Mouse (Mus musculus): ENCODE data around the gene Cdhr5. TPM values are rescaled to one million over a fixed set of nuclear protein-coding genes. Genes with fewer than 3 reads are reported as not detected.

Cdhr5 gene
- 1.5 TPM for polyA plus RNA-seq (2014; fragmentation: Illumina TruSeq; extraction: RNeasy Lipid Tissue Mini Kit (QIAGEN cat#74804); ENCODE audit: low read depth, low replicate concordance)

GRCm38 (mm10) chr7:141276546-141276945, at the start of gene Cdhr5:
TSS of gene Cdhr5 (minus strand) at chr7:141276786.

DNA sequence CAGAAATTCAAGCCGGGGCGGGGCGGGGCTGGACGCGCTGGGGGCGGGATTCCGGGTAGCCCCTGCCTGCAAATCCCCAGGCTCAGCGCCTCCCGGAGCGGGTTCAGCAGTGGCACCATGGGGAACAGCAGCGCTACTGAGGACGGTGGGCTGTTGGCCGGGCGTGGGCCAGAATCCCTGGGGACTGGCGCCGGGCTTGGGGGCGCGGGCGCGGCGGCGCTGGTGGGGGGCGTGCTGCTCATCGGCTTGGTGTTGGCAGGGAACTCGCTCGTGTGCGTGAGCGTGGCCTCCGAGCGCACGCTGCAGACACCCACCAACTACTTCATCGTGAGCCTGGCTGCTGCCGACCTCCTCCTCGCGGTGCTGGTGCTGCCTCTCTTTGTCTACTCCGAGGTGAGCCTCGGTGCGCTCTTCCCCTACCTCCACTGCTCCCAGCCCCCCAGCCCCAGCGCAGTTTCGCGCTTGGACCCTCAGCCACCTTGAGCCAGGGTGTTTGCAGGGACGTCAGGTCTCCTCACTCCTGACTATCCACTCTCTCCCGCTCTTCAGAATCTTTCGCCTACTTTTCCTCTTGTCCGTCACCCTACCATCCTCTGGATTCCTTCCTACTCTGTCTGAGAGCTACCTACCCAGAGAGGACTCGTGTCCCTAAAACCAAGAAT, 15.5 kb upstream of the Cdhr5 start, which contains the start of gene Drd4:
Drd4 (plus strand) TSS at position 86 of the 662 bp plus-strand sequence.

GRCm38 (mm10) chr7:141278766-141279590, 2.4 kb upstream of the Cdhr5 start, which contains the start of gene Sct:
TSS of gene Sct (minus strand) at chr7:141279133.

DNA sequence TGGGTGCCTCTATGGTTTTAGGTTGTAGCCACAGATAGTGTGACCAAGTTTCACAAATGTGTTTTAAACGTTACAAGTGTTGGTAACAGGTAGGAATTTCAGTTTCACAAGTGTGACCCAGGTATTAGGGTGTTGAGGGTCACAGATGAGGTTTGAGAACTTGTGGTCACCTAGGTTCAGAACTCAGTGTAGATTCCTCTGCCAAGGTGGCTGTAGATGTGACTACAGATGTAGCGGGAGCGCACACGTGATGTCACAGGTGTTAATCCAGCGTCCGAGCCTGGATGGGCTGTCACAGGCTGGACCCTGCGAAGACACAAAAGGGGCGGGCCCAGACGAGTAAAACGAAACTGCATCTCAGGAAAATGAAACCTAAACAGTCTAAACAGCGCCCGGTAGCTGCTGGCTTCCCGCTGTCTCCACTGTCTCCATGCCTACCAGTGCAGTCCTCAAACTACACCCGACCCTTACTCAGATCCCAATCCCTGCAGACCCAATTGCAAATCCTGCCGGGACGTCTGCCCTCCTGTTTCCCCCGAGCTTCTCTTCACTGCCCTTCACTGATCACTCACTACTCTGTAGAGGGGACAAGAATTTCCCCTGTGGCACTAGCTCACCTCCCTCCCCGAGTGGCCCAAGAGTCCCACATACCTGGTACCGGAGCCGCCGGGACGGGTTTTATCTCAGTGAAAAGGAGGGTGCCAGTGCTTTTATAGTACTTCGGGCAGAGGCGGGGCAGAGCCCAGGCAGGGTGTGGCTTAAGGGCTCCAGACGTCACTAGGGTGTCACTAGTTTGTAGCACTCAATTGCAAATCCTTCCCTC, 10.6 kb downstream of the Cdhr5 start, which contains the start of gene Irf7:
Irf7 (minus strand) TSS at position 743 of the 823 bp plus-strand sequence.

DNA sequence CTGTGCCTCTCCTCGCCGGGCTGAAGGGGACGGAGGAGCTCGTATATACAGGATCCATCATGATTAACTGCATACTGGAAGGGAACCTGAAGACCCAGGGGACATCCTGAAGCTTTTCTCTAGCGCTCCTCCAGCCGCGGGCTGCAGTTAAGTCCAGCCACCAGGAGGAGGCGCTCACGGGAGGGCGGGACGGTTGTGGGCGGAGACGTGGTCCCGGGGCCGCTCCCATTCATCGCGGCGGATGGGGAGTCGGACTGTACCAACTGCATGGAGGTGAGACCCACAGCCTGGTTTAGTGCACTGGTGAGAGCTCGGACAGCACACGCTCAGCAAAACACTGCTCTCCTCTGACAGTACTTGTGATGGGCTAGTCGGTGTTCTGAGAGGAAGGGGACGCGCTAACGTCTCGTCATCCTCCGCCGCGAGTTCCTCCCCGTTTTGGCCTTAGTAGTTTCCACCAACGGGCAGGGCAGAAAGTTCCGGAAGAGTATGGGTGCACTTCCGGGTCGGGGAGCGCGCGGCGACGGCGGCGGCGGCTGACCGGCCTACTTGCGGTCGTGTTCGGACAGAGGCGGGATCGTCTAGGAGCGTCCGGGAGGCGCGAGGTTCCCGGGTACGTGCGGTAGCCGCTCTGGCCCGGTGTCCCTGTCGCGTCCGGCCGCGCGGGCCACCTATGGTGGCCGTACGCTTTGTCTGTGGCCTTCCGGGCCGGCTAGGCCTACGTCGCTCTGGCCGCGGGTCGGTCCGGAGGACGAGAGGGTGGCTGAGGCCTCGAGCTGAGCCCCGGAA, 48.1 kb downstream of the Cdhr5 start, which contains the start of gene Phrf1:
Phrf1 (plus strand) TSS at position 506 of the 789 bp plus-strand sequence.

Other genes starting within 250 kb of the Cdhr5 start
- not detected for gene Gm17387, start 247.7 kb downstream of the Cdhr5 start, polyA plus RNA-seq (2014; fragmentation: Illumina TruSeq; extraction: RNeasy Lipid Tissue Mini Kit (QIAGEN cat#74804); ENCODE audit: low read depth, low replicate concordance)
- 1.2 TPM for gene B4galnt4, start 215.7 kb downstream of the Cdhr5 start, polyA plus RNA-seq (2014; fragmentation: Illumina TruSeq; extraction: RNeasy Lipid Tissue Mini Kit (QIAGEN cat#74804); ENCODE audit: low read depth, low replicate concordance)
- not detected for gene Pkp3, start 198.6 kb downstream of the Cdhr5 start, polyA plus RNA-seq (2014; fragmentation: Illumina TruSeq; extraction: RNeasy Lipid Tissue Mini Kit (QIAGEN cat#74804); ENCODE audit: low read depth, low replicate concordance)
- not detected for gene Sigirr, start 176.2 kb downstream of the Cdhr5 start, polyA plus RNA-seq (2014; fragmentation: Illumina TruSeq; extraction: RNeasy Lipid Tissue Mini Kit (QIAGEN cat#74804); ENCODE audit: low read depth, low replicate concordance)
- 0.18 TPM for gene Ano9, start 159.0 kb downstream of the Cdhr5 start, polyA plus RNA-seq (2014; fragmentation: Illumina TruSeq; extraction: RNeasy Lipid Tissue Mini Kit (QIAGEN cat#74804); ENCODE audit: low read depth, low replicate concordance)
- gene Ptdss2, start 154.4 kb downstream of the Cdhr5 start, polyA plus RNA-seq (2014; fragmentation: Illumina TruSeq; extraction: RNeasy Lipid Tissue Mini Kit (QIAGEN cat#74804); ENCODE audit: low read depth, low replicate concordance), result 179 TPM
- 0.41 TPM for gene Rnh1, start 103.9 kb downstream of the Cdhr5 start, polyA plus RNA-seq (2014; fragmentation: Illumina TruSeq; extraction: RNeasy Lipid Tissue Mini Kit (QIAGEN cat#74804); ENCODE audit: low read depth, low replicate concordance)
- 6.3 TPM for gene Hras, start 82.8 kb downstream of the Cdhr5 start, polyA plus RNA-seq (2014; fragmentation: Illumina TruSeq; extraction: RNeasy Lipid Tissue Mini Kit (QIAGEN cat#74804); ENCODE audit: low read depth, low replicate concordance)
- gene Lrrc56, start 82.6 kb downstream of the Cdhr5 start, polyA plus RNA-seq (2014; fragmentation: Illumina TruSeq; extraction: RNeasy Lipid Tissue Mini Kit (QIAGEN cat#74804); ENCODE audit: low read depth, low replicate concordance), result 9.5 TPM
- gene Lmntd2, start 62.7 kb downstream of the Cdhr5 start, polyA plus RNA-seq (2014; fragmentation: Illumina TruSeq; extraction: RNeasy Lipid Tissue Mini Kit (QIAGEN cat#74804); ENCODE audit: low read depth, low replicate concordance), result 18.2 TPM
- 2.4 TPM for gene Rassf7, start 60.9 kb downstream of the Cdhr5 start, polyA plus RNA-seq (2014; fragmentation: Illumina TruSeq; extraction: RNeasy Lipid Tissue Mini Kit (QIAGEN cat#74804); ENCODE audit: low read depth, low replicate concordance)
- gene Phrf1, start 48.0 kb downstream of the Cdhr5 start, polyA plus RNA-seq (2014; fragmentation: Illumina TruSeq; extraction: RNeasy Lipid Tissue Mini Kit (QIAGEN cat#74804); ENCODE audit: low read depth, low replicate concordance), result 24.6 TPM
- 2.1 TPM for gene Irf7, start 10.3 kb downstream of the Cdhr5 start, polyA plus RNA-seq (2014; fragmentation: Illumina TruSeq; extraction: RNeasy Lipid Tissue Mini Kit (QIAGEN cat#74804); ENCODE audit: low read depth, low replicate concordance)
- gene Sct, start 2.3 kb upstream of the Cdhr5 start, polyA plus RNA-seq (2014; fragmentation: Illumina TruSeq; extraction: RNeasy Lipid Tissue Mini Kit (QIAGEN cat#74804); ENCODE audit: low read depth, low replicate concordance), result not detected
- 1.1 TPM for gene Drd4, start 15.2 kb upstream of the Cdhr5 start, polyA plus RNA-seq (2014; fragmentation: Illumina TruSeq; extraction: RNeasy Lipid Tissue Mini Kit (QIAGEN cat#74804); ENCODE audit: low read depth, low replicate concordance)
- 1.2 TPM for gene Deaf1, start 50.9 kb upstream of the Cdhr5 start, polyA plus RNA-seq (2014; fragmentation: Illumina TruSeq; extraction: RNeasy Lipid Tissue Mini Kit (QIAGEN cat#74804); ENCODE audit: low read depth, low replicate concordance)
- gene Tmem80, start 51.0 kb upstream of the Cdhr5 start, polyA plus RNA-seq (2014; fragmentation: Illumina TruSeq; extraction: RNeasy Lipid Tissue Mini Kit (QIAGEN cat#74804); ENCODE audit: low read depth, low replicate concordance), result 15.0 TPM
- 0.34 TPM for gene Eps8l2, start 62.1 kb upstream of the Cdhr5 start, polyA plus RNA-seq (2014; fragmentation: Illumina TruSeq; extraction: RNeasy Lipid Tissue Mini Kit (QIAGEN cat#74804); ENCODE audit: low read depth, low replicate concordance)
- 1.8 TPM for gene Taldo1, start 115.4 kb upstream of the Cdhr5 start, polyA plus RNA-seq (2014; fragmentation: Illumina TruSeq; extraction: RNeasy Lipid Tissue Mini Kit (QIAGEN cat#74804); ENCODE audit: low read depth, low replicate concordance)
- gene Gatd1, start 137.3 kb upstream of the Cdhr5 start, polyA plus RNA-seq (2014; fragmentation: Illumina TruSeq; extraction: RNeasy Lipid Tissue Mini Kit (QIAGEN cat#74804); ENCODE audit: low read depth, low replicate concordance), result 3.7 TPM
- gene Cend1, start 152.7 kb upstream of the Cdhr5 start, polyA plus RNA-seq (2014; fragmentation: Illumina TruSeq; extraction: RNeasy Lipid Tissue Mini Kit (QIAGEN cat#74804); ENCODE audit: low read depth, low replicate concordance), result 0.18 TPM
- 0.14 TPM for gene Slc25a22, start 161.1 kb upstream of the Cdhr5 start, polyA plus RNA-seq (2014; fragmentation: Illumina TruSeq; extraction: RNeasy Lipid Tissue Mini Kit (QIAGEN cat#74804); ENCODE audit: low read depth, low replicate concordance)
- 0.48 TPM for gene Pidd1, start 167.2 kb upstream of the Cdhr5 start, polyA plus RNA-seq (2014; fragmentation: Illumina TruSeq; extraction: RNeasy Lipid Tissue Mini Kit (QIAGEN cat#74804); ENCODE audit: low read depth, low replicate concordance)
- 10.3 TPM for gene Rplp2, start 170.6 kb upstream of the Cdhr5 start, polyA plus RNA-seq (2014; fragmentation: Illumina TruSeq; extraction: RNeasy Lipid Tissue Mini Kit (QIAGEN cat#74804); ENCODE audit: low read depth, low replicate concordance)
- gene Pnpla2, start 178.4 kb upstream of the Cdhr5 start, polyA plus RNA-seq (2014; fragmentation: Illumina TruSeq; extraction: RNeasy Lipid Tissue Mini Kit (QIAGEN cat#74804); ENCODE audit: low read depth, low replicate concordance), result 14.7 TPM
- gene Cracr2b, start 184.3 kb upstream of the Cdhr5 start, polyA plus RNA-seq (2014; fragmentation: Illumina TruSeq; extraction: RNeasy Lipid Tissue Mini Kit (QIAGEN cat#74804); ENCODE audit: low read depth, low replicate concordance), result not detected
- 17.0 TPM for gene Cd151, start 190.6 kb upstream of the Cdhr5 start, polyA plus RNA-seq (2014; fragmentation: Illumina TruSeq; extraction: RNeasy Lipid Tissue Mini Kit (QIAGEN cat#74804); ENCODE audit: low read depth, low replicate concordance)
- 0.87 TPM for gene Polr2l, start 198.3 kb upstream of the Cdhr5 start, polyA plus RNA-seq (2014; fragmentation: Illumina TruSeq; extraction: RNeasy Lipid Tissue Mini Kit (QIAGEN cat#74804); ENCODE audit: low read depth, low replicate concordance)
- gene Tspan4, start 198.5 kb upstream of the Cdhr5 start, polyA plus RNA-seq (2014; fragmentation: Illumina TruSeq; extraction: RNeasy Lipid Tissue Mini Kit (QIAGEN cat#74804); ENCODE audit: low read depth, low replicate concordance), result 0.49 TPM

Data from testis, adult 10 weeks (tissue).